ENCODE assay signal across 8 mouse cellular contexts in genomic region chr12:95695834-95696521, GRCm38 (mm10). TPM values are rescaled to one million over a fixed set of nuclear protein-coding genes. Genes with fewer than 3 reads are reported as not detected.
DNase-seq lines count a peak whose midpoint lies in the region; ATAC-seq and TF ChIP-seq lines count a peak whose summit lies in the region.

No protein-coding gene starts in this region.

- H3K9ac ChIP-seq in limb, embryonic 13.5 days = peak overlapping the region; percentile 98

- peak overlapping the region; percentile 86 for H3K4me2 ChIP-seq in limb, embryonic 13.5 days (replicated peaks)

- ATAC-seq in limb, embryonic 13.5 days (ENCODE audit: low FRiP score, low read depth) = peak; percentile 1; the same call in 1 of the 2 replicates

- no peaks in the 10 kb centered on the region for H3K27me3 ChIP-seq in testis, adult 2 months (ENCODE audit: control insufficient read depth, insufficient read depth, low read length)
- peaks cover 3% of the 10 kb centered on the region; the same call in 1 of the 2 replicates for H3K27me3 ChIP-seq in limb, embryonic 13.5 days

- no peak for TF ChIP-seq POLR2A in testis, adult 2 months (IDR thresholded peaks at IDR 0.05; ENCODE audit: control insufficient read depth, low read depth, low read length)

- H3K27ac ChIP-seq in testis, adult 2 months (ENCODE audit: control insufficient read depth, insufficient read depth, low read depth, low read length) = peak overlapping the region; percentile 8
- H3K27ac ChIP-seq in limb, embryonic 13.5 days = peak overlapping the region; percentile 97

- no peaks in the 10 kb centered on the region for H3K36me3 ChIP-seq in testis, adult 2 months (ENCODE audit: control insufficient read depth, insufficient read depth, low read length)
- H3K36me3 ChIP-seq in limb, embryonic 13.5 days = no peaks in the 10 kb centered on the region

- under 1% methylated on average over 27 of the region's 28 CpGs for WGBS in limb, embryonic 13.5 days

- no peaks in the 10 kb centered on the region for H3K9me3 ChIP-seq in limb, embryonic 13.5 days

- peaks cover 15% of the 10 kb centered on the region for H3K4me1 ChIP-seq in testis, adult 2 months (ENCODE audit: control insufficient read depth, insufficient read depth, low read length)
- H3K4me1 ChIP-seq in limb, embryonic 13.5 days = peaks cover 46% of the 10 kb centered on the region

- TF ChIP-seq CTCF in testis, adult 2 months (IDR thresholded peaks at IDR 0.05; ENCODE audit: control insufficient read depth, insufficient read depth, insufficient replicate concordance, low read depth, low read length) = no peak

- peak; percentile 61 for DNase-seq in embryo, embryonic 10.5 days (ENCODE audit: low spot score)
- no peak for DNase-seq in embryo, embryonic 10 days (ENCODE audit: low spot score)
- no peak for DNase-seq in testis, postnatal 10 days (ENCODE audit: low spot score)
- peak; percentile 10 for DNase-seq in skeletal muscle tissue, adult 2 months (ENCODE audit: low read depth, low spot score)
- no peak for DNase-seq in thymus, postnatal 14 days
- no peak for DNase-seq in urinary bladder, postnatal 25 days (ENCODE audit: low spot score)

- peak overlapping the region; percentile 73 for H3K4me3 ChIP-seq in testis, adult 2 months (ENCODE audit: control insufficient read depth, low read depth, low read length)
- H3K4me3 ChIP-seq in limb, embryonic 13.5 days = peak overlapping the region; percentile 85

RNA-seq across cellular contexts. Expression of gene Flrt2, which starts 4.0 kb away (rescaled TPM):
- 2.2 and 2.8 TPM in 2 replicates for polyA plus RNA-seq in testis, adult 2 months (2012; rRNA removed)
- 53.7 and 59.8 TPM in 2 replicates for polyA plus RNA-seq in limb, embryonic 13.5 days (2015; fragmentation: Nextera tagmentation; extraction: Ambion mirVana)

Comparison
In these comparisons a context has a peak if more than half of its experiments do, and no peak if none do; other contexts are left out.
1. DNase-seq: peak in embryo, embryonic 10.5 days (single experiment) and skeletal muscle tissue, adult 2 months (single experiment); none in embryo, embryonic 10 days (single experiment), testis, postnatal 10 days (single experiment), thymus, postnatal 14 days (single experiment) and urinary bladder, postnatal 25 days (single experiment).
2. RNA of gene Flrt2, which starts 4.0 kb away (polyA plus RNA-seq): 53.7 to 59.8 TPM in limb, embryonic 13.5 days; 2.2 to 2.8 TPM in testis, adult 2 months; every median in the first group is over 10 times any median in the second.